Mouse (Mus musculus) lung, postnatal 0 days (tissue): ENCODE data around the gene Kcne3. TPM values are rescaled to one million over a fixed set of nuclear protein-coding genes. Genes with fewer than 3 reads are reported as not detected.
A peak's percentile ranks its signal among the peaks of the same experiment; 100 is the strongest.

Experiments used
- ATAC-seq: fragments of 200-750 bp; cut with Nextera tagmentation; 2 replicates; pipeline ENCODE4 v1.8.0; 2017; ENCODE audit warnings: moderate library complexity
- DNase-seq: peaks from one replicate; pipeline ENCODE4 v3.0.0-alpha.2; 2016; ENCODE audit warnings: low spot score
- H3K27ac ChIP-seq: fragments of 300-500 bp; sonication (generic); 2 replicates; pipeline ENCODE4 v1.5.1; 2014; ENCODE audit warnings: antibody characterized with exemption, mild to moderate bottlenecking, low read length, mixed read lengths
- H3K27me3 ChIP-seq: fragments of 300-500 bp; sonication (generic); replicated peaks from 2 replicates; pipeline ENCODE4 v1.6.1; 2014; ENCODE audit warnings: low read length, mixed read lengths; ENCODE audit not compliant: insufficient read depth
- H3K36me3 ChIP-seq: fragments of 300-500 bp; sonication (generic); 2 replicates; pipeline ENCODE4 v1.6.1; 2014; ENCODE audit warnings: low read length, mixed read lengths; ENCODE audit not compliant: insufficient read depth
- H3K4me1 ChIP-seq: fragments of 300-500 bp; sonication (generic); 2 replicates; pipeline ENCODE4 v1.6.1; 2014; ENCODE audit warnings: antibody characterized with exemption, low read depth, low read length, mixed read lengths; ENCODE audit not compliant: insufficient read depth
- H3K4me2 ChIP-seq: fragments of 300-500 bp; sonication (generic); replicated peaks from 2 replicates; pipeline ENCODE4 v1.6.1; 2014; ENCODE audit warnings: low read depth, mild to moderate bottlenecking, low read length, moderate library complexity, mixed read lengths
- H3K4me3 ChIP-seq: fragments of 300-500 bp; sonication (generic); 2 replicates; pipeline ENCODE4 v1.5.1; 2014; ENCODE audit warnings: low read depth, low read length
- H3K9ac ChIP-seq: fragments of 300-500 bp; sonication (generic); replicated peaks from 2 replicates; pipeline ENCODE4 v1.6.1; 2014; ENCODE audit warnings: low read depth, mild to moderate bottlenecking
- H3K9me3 ChIP-seq: fragments of 300-500 bp; sonication (generic); 2 replicates; pipeline ENCODE4 v1.6.1; 2016; ENCODE audit warnings: low read length, mixed read lengths
- CTCF ChIP-seq: IDR thresholded peaks from 2 replicates; pipeline ENCODE4 v1.5.1; 2016; ENCODE audit warnings: antibody characterized with exemption, mild to moderate bottlenecking
- EP300 ChIP-seq: IDR thresholded peaks from 2 replicates; pipeline ENCODE4 v1.6.1; 2016; ENCODE audit warnings: antibody characterized with exemption, mild to moderate bottlenecking, control low read depth
- WGBS: fragments of 180-500 bp; shearing (Covaris S2); extraction: QIAGEN DNeasy Blood & Tissue Kit; methylation state at CpG from one replicate; pipeline ENCODE4 v1.1.7; 2014; 5-methylcytosine and 5-hydroxymethylcytosine counted together
- polyA plus RNA-seq: library from polyadenylated mRNA; unstranded; fragments of >200 nt; fragmentation: Nextera tagmentation; extraction: Ambion mirVana; gene quantifications from 2 replicates; pipeline ENCODE4 v1.2.1, GENCODE M21; 2015

Gene Kcne3
- polyA plus RNA-seq, 1 experiment from 2014 or later, result 4.9 TPM

- Histone ChIP-seq H3K36me3 (no peaks in the 10 kb centered on the region), H3K27me3 (no peaks in the 10 kb centered on the region), H3K9ac (peak within 1 kb of the TSS; percentile 64), H3K4me3 (peak within 1 kb of the TSS; percentile 77), H3K9me3 (no peaks in the 10 kb centered on the region), H3K27ac (peak within 1 kb of the TSS; percentile 93), H3K4me1 (no peaks in the 10 kb centered on the region; the same call in 1 of the 2 replicates), H3K4me2 (peak within 1 kb of the TSS; percentile 99)
- under 1% methylated on average over 72 of the region's 78 CpGs for WGBS
- DNase-seq (peak; percentile 95), ATAC-seq (peak; percentile 99)
- TF ChIP-seq CTCF, result peak; percentile 61
- no peak for TF ChIP-seq EP300
Observed at GRCm38 (mm10) chr7:100159105-100159841, 17.0 kb upstream of the Kcne3 start, which contains the start of gene Lipt2. Gene Lipt2, plus strand, starts transcription at chr7:100159277.

- Histone ChIP-seq H3K4me3 (peak overlapping the region; percentile 77; the same call in 1 of the 2 replicates), H3K9ac (no peak overlapping the region), H3K27ac (peak overlapping the region; percentile 23; the same call in 1 of the 2 replicates), H3K9me3 (no peaks in the 10 kb centered on the region), H3K27me3 (no peaks in the 10 kb centered on the region), H3K4me2 (peak overlapping the region; percentile 99), H3K36me3 (no peaks in the 10 kb centered on the region), H3K4me1 (no peaks in the 10 kb centered on the region; the same call in 1 of the 2 replicates)
- DNase-seq (peak; percentile 16), ATAC-seq (peak; percentile 4; the same call in 1 of the 2 replicates)
- 56% methylated on average over 7 of the region's 7 CpGs for WGBS
- TF ChIP-seq EP300, result no peak
- no peak for TF ChIP-seq CTCF
Observed at GRCm38 (mm10) chr7:100160006-100160405, 16.3 kb upstream of the Kcne3 start.

GRCm38 (mm10) chr7:100163506-100163905 lies 12.8 kb upstream of the Kcne3 start:
- H3K27me3 ChIP-seq, result no peaks in the 10 kb centered on the region
- no peak overlapping the region for H3K9ac ChIP-seq
- H3K27ac ChIP-seq, result no peak overlapping the region
- H3K36me3 ChIP-seq, result no peaks in the 10 kb centered on the region
- no peaks in the 10 kb centered on the region for H3K9me3 ChIP-seq
- TF ChIP-seq CTCF, result no peak
- TF ChIP-seq EP300, result no peak
- 70% methylated on average over 4 of the region's 4 CpGs for WGBS
- ATAC-seq (no peak), DNase-seq (no peak)
- no peak overlapping the region for H3K4me2 ChIP-seq
- no peaks in the 10 kb centered on the region; the same call in 1 of the 2 replicates for H3K4me1 ChIP-seq
- no peak overlapping the region for H3K4me3 ChIP-seq

GRCm38 (mm10) chr7:100168654-100169053 lies 7.6 kb upstream of the Kcne3 start:
- H3K4me2 ChIP-seq, result no peak overlapping the region
- H3K27me3 ChIP-seq, result no peaks in the 10 kb centered on the region
- H3K4me1 ChIP-seq, result no peaks in the 10 kb centered on the region
- no peak overlapping the region for H3K4me3 ChIP-seq
- H3K27ac ChIP-seq, result no peak overlapping the region
- no peaks in the 10 kb centered on the region for H3K9me3 ChIP-seq
- ATAC-seq (peak; percentile 35), DNase-seq (no peak)
- TF ChIP-seq CTCF (no peak), EP300 (no peak)
- H3K9ac ChIP-seq, result no peak overlapping the region
- H3K36me3 ChIP-seq, result no peaks in the 10 kb centered on the region
- 64% methylated on average over 11 of the region's 11 CpGs for WGBS

GRCm38 (mm10) chr7:100170756-100171155 lies 5.5 kb upstream of the Kcne3 start:
- no peak for DNase-seq
- 50% methylated on average over 4 of the region's 4 CpGs for WGBS
- Histone ChIP-seq H3K27me3 (no peaks in the 10 kb centered on the region), H3K9ac (no peak overlapping the region), H3K4me3 (no peak overlapping the region), H3K36me3 (no peaks in the 10 kb centered on the region), H3K4me1 (no peaks in the 10 kb centered on the region), H3K9me3 (no peaks in the 10 kb centered on the region), H3K4me2 (no peak overlapping the region), H3K27ac (no peak overlapping the region)
- no peak for ATAC-seq
- no peak for TF ChIP-seq CTCF
- TF ChIP-seq EP300, result no peak

- Histone ChIP-seq H3K27ac (no peak overlapping the region), H3K4me2 (peak overlapping the region; percentile 77), H3K27me3 (no peaks in the 10 kb centered on the region; the same call in 1 of the 2 replicates), H3K36me3 (no peaks in the 10 kb centered on the region), H3K9ac (0 out of 2 replicates have a peak overlapping the region, but pooled peaks have one; percentile 19), H3K9me3 (no peaks in the 10 kb centered on the region), H3K4me3 (peak overlapping the region; percentile 36), H3K4me1 (peaks cover 10% of the 10 kb centered on the region; the same call in 1 of the 2 replicates)
- peak; percentile 81 for DNase-seq
- 9% methylated on average over 30 of the region's 30 CpGs for WGBS
- TF ChIP-seq CTCF (no peak), EP300 (no peak)
- peak; percentile 95 for ATAC-seq
Observed at GRCm38 (mm10) chr7:100178016-100178890, 2.0 kb downstream of the Kcne3 start.
